Mouse (Mus musculus) hindbrain, embryonic 12.5 days (tissue): ENCODE measurements around the gene Lsg1. TPM values are rescaled to one million over a fixed set of nuclear protein-coding genes. Genes with fewer than 3 reads are reported as not detected.
A peak's percentile ranks its signal among the peaks of the same experiment; 100 is the strongest.

ENCODE experiments used
- ATAC-seq: fragments of 200-750 bp; cut with Nextera tagmentation; 2 replicates; pipeline ENCODE4 v1.8.0; 2017; ENCODE audit warnings: moderate TSS enrichment; ENCODE audit not compliant: low FRiP score
- H3K27ac ChIP-seq: fragments of 300-500 bp; sonication (generic); 2 replicates; pipeline ENCODE4 v1.5.1; 2016; ENCODE audit warnings: mild to moderate bottlenecking
- H3K27me3 ChIP-seq: fragments of 300-500 bp; sonication (generic); 2 replicates; pipeline ENCODE4 v1.6.1; 2016; ENCODE audit warnings: mild to moderate bottlenecking
- H3K36me3 ChIP-seq: fragments of 300-500 bp; sonication (generic); 2 replicates; pipeline ENCODE4 v1.6.1; 2016; ENCODE audit warnings: mild to moderate bottlenecking
- H3K4me1 ChIP-seq: fragments of 300-500 bp; sonication (generic); 2 replicates; pipeline ENCODE4 v1.6.1; 2016
- H3K4me2 ChIP-seq: fragments of 300-500 bp; sonication (generic); replicated peaks from 2 replicates; pipeline ENCODE4 v1.6.1; 2016; ENCODE audit warnings: mild to moderate bottlenecking
- H3K4me3 ChIP-seq: fragments of 300-500 bp; sonication (generic); 2 replicates; pipeline ENCODE4 v1.5.1; 2016; ENCODE audit warnings: mild to moderate bottlenecking
- H3K9ac ChIP-seq: fragments of 300-500 bp; sonication (generic); 2 replicates; pipeline ENCODE4 v1.6.1; 2016; ENCODE audit warnings: mild to moderate bottlenecking, moderate library complexity
- H3K9me3 ChIP-seq: fragments of 300-500 bp; sonication (generic); replicated peaks from 2 replicates; pipeline ENCODE4 v1.6.1; 2016; ENCODE audit warnings: mild to moderate bottlenecking
- WGBS: fragments of 180-500 bp; shearing (Covaris S2); methylation state at CpG from one replicate; pipeline ENCODE4 v1.1.7; 2016; 5-methylcytosine and 5-hydroxymethylcytosine counted together
- polyA plus RNA-seq: library from polyadenylated mRNA; unstranded; fragments of >200 nt; fragmentation: Nextera tagmentation; extraction: Ambion mirVana; gene quantifications from 2 replicates; pipeline ENCODE4 v1.2.1, GENCODE M21; 2016

Gene Lsg1
- polyA plus RNA-seq, 1 experiment from 2014 or later, result 69.4 TPM

- Histone ChIP-seq H3K4me3 (no peak overlapping the region), H3K9ac (no peak overlapping the region), H3K36me3 (peaks cover 53% of the 10 kb centered on the region), H3K4me2 (no peak overlapping the region), H3K27me3 (no peaks in the 10 kb centered on the region), H3K4me1 (no peaks in the 10 kb centered on the region), H3K27ac (no peak overlapping the region), H3K9me3 (no peaks in the 10 kb centered on the region)
- no peak for ATAC-seq
- 86% methylated on average over 6 of the region's 6 CpGs for WGBS
These were observed 44.6 kb downstream of the Lsg1 start for GRCm38 (mm10) chr16:30542826-30543225.

GRCm38 (mm10) chr16:30540107-30541001 is 47.0 kb downstream of the Lsg1 start:
- Histone ChIP-seq H3K4me1 (no peaks in the 10 kb centered on the region), H3K4me2 (no peak overlapping the region), H3K27me3 (no peaks in the 10 kb centered on the region), H3K36me3 (peaks cover 35% of the 10 kb centered on the region), H3K9ac (no peak overlapping the region), H3K27ac (no peak overlapping the region), H3K9me3 (no peaks in the 10 kb centered on the region), H3K4me3 (no peak overlapping the region)
- WGBS, result 67% methylated on average over 20 of the region's 20 CpGs
- ATAC-seq, result no peak

GRCm38 (mm10) chr16:30539433-30539832 is 48.0 kb downstream of the Lsg1 start:
- no peaks in the 10 kb centered on the region for H3K9me3 ChIP-seq
- no peaks in the 10 kb centered on the region for H3K4me1 ChIP-seq
- H3K27ac ChIP-seq, result no peak overlapping the region
- H3K4me3 ChIP-seq, result no peak overlapping the region
- H3K27me3 ChIP-seq, result no peaks in the 10 kb centered on the region
- H3K36me3 ChIP-seq, result peaks cover 25% of the 10 kb centered on the region
- no peak overlapping the region for H3K9ac ChIP-seq
- no peak for ATAC-seq
- H3K4me2 ChIP-seq, result no peak overlapping the region
- WGBS, result 31% methylated on average over 10 of the region's 10 CpGs

GRCm38 (mm10) chr16:30535075-30535474 is 52.3 kb downstream of the Lsg1 start:
- Histone ChIP-seq H3K36me3 (peaks cover 7% of the 10 kb centered on the region), H3K27me3 (no peaks in the 10 kb centered on the region), H3K4me1 (0 out of 2 replicates have a peak, but pooled peaks cover 2% of the 10 kb centered on the region), H3K9me3 (no peaks in the 10 kb centered on the region), H3K27ac (no peak overlapping the region), H3K4me3 (no peak overlapping the region), H3K4me2 (no peak overlapping the region), H3K9ac (no peak overlapping the region)
- 84% methylated on average over 1 of the region's 1 CpGs for WGBS
- ATAC-seq, result no peak

GRCm38 (mm10) chr16:30533592-30533991 is 53.8 kb downstream of the Lsg1 start:
- WGBS, result 71% methylated on average over 4 of the region's 4 CpGs
- H3K4me1 ChIP-seq, result 0 out of 2 replicates have a peak, but pooled peaks cover 2% of the 10 kb centered on the region
- peaks cover 21% of the 10 kb centered on the region for H3K36me3 ChIP-seq
- H3K27ac ChIP-seq, result no peak overlapping the region
- no peaks in the 10 kb centered on the region for H3K9me3 ChIP-seq
- H3K4me2 ChIP-seq, result no peak overlapping the region
- no peak overlapping the region for H3K9ac ChIP-seq
- no peak for ATAC-seq
- no peaks in the 10 kb centered on the region for H3K27me3 ChIP-seq
- H3K4me3 ChIP-seq, result no peak overlapping the region

GRCm38 (mm10) chr16:30532929-30533328 is 54.5 kb downstream of the Lsg1 start:
- Histone ChIP-seq H3K9ac (no peak overlapping the region), H3K9me3 (no peaks in the 10 kb centered on the region), H3K4me2 (no peak overlapping the region), H3K27ac (no peak overlapping the region), H3K36me3 (peaks cover 26% of the 10 kb centered on the region), H3K4me1 (0 out of 2 replicates have a peak, but pooled peaks cover 2% of the 10 kb centered on the region), H3K4me3 (no peak overlapping the region), H3K27me3 (no peaks in the 10 kb centered on the region)
- 67% methylated on average over 1 of the region's 1 CpGs for WGBS
- ATAC-seq, result no peak

GRCm38 (mm10) chr16:30531761-30532406 is 55.5 kb downstream of the Lsg1 start:
- Histone ChIP-seq H3K27me3 (no peaks in the 10 kb centered on the region), H3K9me3 (no peaks in the 10 kb centered on the region), H3K4me2 (no peak overlapping the region), H3K4me1 (0 out of 2 replicates have a peak, but pooled peaks cover 2% of the 10 kb centered on the region), H3K36me3 (peaks cover 30% of the 10 kb centered on the region), H3K4me3 (no peak overlapping the region), H3K9ac (no peak overlapping the region), H3K27ac (no peak overlapping the region)
- WGBS, result 28% methylated on average over 20 of the region's 20 CpGs
- ATAC-seq, result peak; percentile 53; the same call in 1 of the 2 replicates

- Histone ChIP-seq H3K36me3 (peaks cover 38% of the 10 kb centered on the region), H3K9me3 (no peaks in the 10 kb centered on the region), H3K4me2 (no peak overlapping the region), H3K9ac (no peak overlapping the region), H3K27ac (no peak overlapping the region), H3K27me3 (no peaks in the 10 kb centered on the region), H3K4me3 (no peak overlapping the region), H3K4me1 (0 out of 2 replicates have a peak, but pooled peaks cover 2% of the 10 kb centered on the region)
- ATAC-seq, result no peak
- 38% methylated on average over 4 of the region's 4 CpGs for WGBS
These were observed 56.6 kb downstream of the Lsg1 start for GRCm38 (mm10) chr16:30530815-30531214.

GRCm38 (mm10) chr16:30528386-30528785 is 59.0 kb downstream of the Lsg1 start:
- 0 out of 2 replicates have a peak, but pooled peaks cover 2% of the 10 kb centered on the region for H3K4me1 ChIP-seq
- 85% methylated on average over 8 of the region's 8 CpGs for WGBS
- ATAC-seq, result no peak
- H3K9me3 ChIP-seq, result no peaks in the 10 kb centered on the region
- H3K27ac ChIP-seq, result no peak overlapping the region
- no peak overlapping the region for H3K4me3 ChIP-seq
- no peak overlapping the region for H3K9ac ChIP-seq
- no peak overlapping the region for H3K4me2 ChIP-seq
- H3K27me3 ChIP-seq, result no peaks in the 10 kb centered on the region
- H3K36me3 ChIP-seq, result peaks cover 53% of the 10 kb centered on the region

- Histone ChIP-seq H3K36me3 (peaks cover 58% of the 10 kb centered on the region), H3K4me1 (0 out of 2 replicates have a peak, but pooled peaks cover 2% of the 10 kb centered on the region), H3K9ac (no peak overlapping the region), H3K9me3 (no peaks in the 10 kb centered on the region), H3K27me3 (no peaks in the 10 kb centered on the region), H3K4me3 (no peak overlapping the region), H3K4me2 (no peak overlapping the region), H3K27ac (no peak overlapping the region)
- no peak for ATAC-seq
- WGBS, result 75% methylated on average over 2 of the region's 2 CpGs
These were observed 59.5 kb downstream of the Lsg1 start for GRCm38 (mm10) chr16:30527889-30528288.

GRCm38 (mm10) chr16:30525756-30526155 is 61.6 kb downstream of the Lsg1 start:
- WGBS, result 86% methylated on average over 14 of the region's 14 CpGs
- ATAC-seq, result no peak
- H3K36me3 ChIP-seq, result peaks cover 67% of the 10 kb centered on the region

GRCm38 (mm10) chr16:30524481-30524880 is 62.9 kb downstream of the Lsg1 start:
- no peak for ATAC-seq
- Histone ChIP-seq H3K4me1 (no peaks in the 10 kb centered on the region), H3K9ac (no peak overlapping the region), H3K4me2 (no peak overlapping the region), H3K27me3 (no peaks in the 10 kb centered on the region), H3K36me3 (peaks cover 60% of the 10 kb centered on the region), H3K4me3 (no peak overlapping the region), H3K9me3 (no peaks in the 10 kb centered on the region), H3K27ac (no peak overlapping the region)
- WGBS, result 87% methylated on average over 6 of the region's 6 CpGs

More at GRCm38 (mm10) chr16:30525756-30526155, 61.6 kb downstream of the Lsg1 start:
- no peak overlapping the region for H3K27ac ChIP-seq
- H3K9me3 ChIP-seq, result no peaks in the 10 kb centered on the region
- no peak overlapping the region for H3K4me2 ChIP-seq
- no peak overlapping the region for H3K9ac ChIP-seq
- H3K4me1 ChIP-seq, result no peaks in the 10 kb centered on the region
- no peak overlapping the region for H3K4me3 ChIP-seq
- no peaks in the 10 kb centered on the region for H3K27me3 ChIP-seq
